Mouse (Mus musculus) frontal cortex, adult (tissue): ENCODE data around the gene Ncor2.
A peak's percentile ranks its signal among the peaks of the same experiment; 100 is the strongest.
"Not testable (repeated sequence)": the region's sequence is repeated elsewhere in the genome, so short reads cannot be mapped to it uniquely, and the experiment has no call there.

Experiments
- ATAC-seq: cut with Nextera tagmentation; 2 replicates; pipeline ENCODE4 v1.9.2; 2017; ENCODE audit warnings: mild to moderate bottlenecking, moderate library complexity, mixed read lengths; ENCODE audit not compliant: low TSS enrichment

Ncor2 gene

DNA sequence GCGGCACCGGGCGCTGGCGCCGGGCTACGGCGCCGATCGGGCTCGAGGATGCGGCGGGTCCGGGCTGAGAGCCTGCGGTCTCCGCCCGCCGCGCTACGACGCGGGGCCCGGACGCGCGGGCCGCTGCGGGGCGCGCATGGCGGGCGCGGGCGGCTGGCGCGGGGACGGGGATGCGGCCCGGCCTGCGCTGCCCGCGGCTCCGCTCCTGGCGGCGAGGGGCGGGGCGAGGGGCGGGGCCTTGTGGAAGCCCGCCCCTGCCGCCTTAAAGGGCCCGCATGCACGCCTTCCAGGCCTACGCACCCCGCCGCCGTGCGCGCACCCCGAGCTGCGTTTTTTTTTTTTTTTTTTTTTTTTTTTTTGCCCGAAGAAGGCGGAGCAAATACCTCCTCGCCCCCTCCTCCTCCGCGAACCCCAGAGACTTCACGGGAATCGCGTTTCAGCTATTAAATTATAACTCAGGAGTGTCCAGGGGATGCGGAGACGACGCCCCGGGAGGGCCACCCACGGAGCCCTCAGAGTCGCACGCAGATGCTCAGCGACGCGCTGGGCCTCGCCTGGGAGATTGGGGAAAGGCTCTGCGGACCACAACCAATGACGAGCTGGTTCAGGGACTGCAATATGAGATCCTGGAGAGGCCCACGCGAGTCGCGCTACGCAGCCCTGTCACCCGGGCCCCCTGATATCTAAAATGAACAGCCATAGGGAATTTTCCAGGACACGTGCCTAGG is at the start of gene Ncor2:
Ncor2 (minus strand) TSS at position 213 of the 728 bp plus-strand sequence.
- peak; percentile 39 for ATAC-seq

DNA sequence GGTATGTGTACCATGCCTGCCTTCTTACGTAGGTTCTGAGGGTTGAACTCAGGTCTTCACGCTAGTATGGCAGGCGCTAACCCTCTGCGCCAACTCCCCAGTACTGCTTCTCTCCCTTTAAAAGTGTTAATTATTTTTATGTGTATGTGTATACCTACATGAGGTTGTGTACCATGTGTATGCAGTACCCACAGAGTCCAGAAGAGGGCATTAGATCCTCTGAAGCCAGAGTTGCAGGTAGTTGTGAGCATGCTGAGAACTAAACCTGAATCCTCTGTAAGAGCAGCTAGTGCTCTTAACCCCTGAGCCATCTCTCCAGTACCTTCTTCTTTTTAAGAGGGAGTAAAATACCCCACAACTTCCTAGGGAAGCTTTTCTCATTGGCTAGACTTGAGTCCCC is 48.7 kb upstream of the Ncor2 start:
- no peak for ATAC-seq

DNA sequence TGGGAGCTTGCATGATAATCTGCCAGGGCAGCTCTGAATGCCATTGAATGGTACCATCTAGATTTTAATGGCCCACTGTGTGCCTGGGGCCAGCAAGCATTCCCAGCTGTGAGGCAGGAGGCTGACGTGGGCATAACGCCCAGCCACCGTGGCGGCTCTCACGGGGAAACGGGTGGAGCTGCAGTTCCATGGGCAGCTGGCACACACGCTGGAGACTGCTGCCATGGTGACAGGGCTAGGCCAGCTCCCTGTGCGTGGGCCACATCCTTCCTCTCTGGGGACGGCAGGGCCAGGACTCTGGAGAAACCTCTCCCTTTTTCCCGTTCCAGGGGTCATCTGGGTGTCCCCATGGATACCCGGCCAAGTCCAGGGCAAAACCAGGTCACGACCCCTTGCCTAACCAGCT is 47.2 kb upstream of the Ncor2 start:
- peak; percentile 72 for ATAC-seq

DNA sequence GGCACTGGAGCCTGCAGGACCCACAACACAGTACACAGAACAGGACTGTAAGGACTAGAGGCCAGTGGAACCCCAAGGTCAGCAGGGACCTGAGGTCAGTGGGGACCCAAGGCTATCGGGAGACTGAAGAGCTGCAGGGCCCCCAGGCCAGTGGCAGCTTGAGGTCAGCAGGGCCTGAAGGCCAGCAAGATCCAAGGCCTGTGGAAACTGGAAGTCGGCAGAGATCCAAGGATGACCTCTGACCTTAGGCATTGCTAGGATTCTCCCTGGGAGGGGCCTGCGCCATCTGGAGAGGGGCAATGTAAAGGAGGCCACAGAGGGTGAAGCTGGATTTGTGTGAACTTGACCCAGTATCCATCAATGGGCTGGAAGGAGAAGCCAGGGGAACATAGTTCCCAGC is 45.9 kb upstream of the Ncor2 start:
- no peak for ATAC-seq

GRCm38 (mm10) chr5:125223961-125224360 is 44.9 kb upstream of the Ncor2 start:
- no peak for ATAC-seq

DNA sequence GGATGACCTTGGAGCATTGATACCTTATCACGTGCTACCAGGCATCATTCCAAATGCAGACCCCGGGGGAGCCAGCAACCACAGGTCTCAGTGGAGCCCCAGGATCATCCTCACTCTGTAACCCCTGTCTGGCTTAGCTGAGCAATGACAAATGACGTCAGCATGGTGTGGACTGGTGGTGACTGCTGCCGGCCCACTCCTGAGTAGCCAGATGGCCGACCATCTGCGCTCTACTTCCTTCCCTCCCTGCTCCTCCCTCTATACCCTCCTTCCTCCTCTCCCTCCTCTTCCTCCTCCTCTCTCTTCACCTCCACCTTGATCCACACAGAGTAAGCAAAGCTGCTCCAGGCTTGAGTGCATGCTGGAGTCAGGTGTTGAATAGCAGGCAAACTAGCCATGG is 43.7 kb upstream of the Ncor2 start:
- no peak for ATAC-seq

DNA sequence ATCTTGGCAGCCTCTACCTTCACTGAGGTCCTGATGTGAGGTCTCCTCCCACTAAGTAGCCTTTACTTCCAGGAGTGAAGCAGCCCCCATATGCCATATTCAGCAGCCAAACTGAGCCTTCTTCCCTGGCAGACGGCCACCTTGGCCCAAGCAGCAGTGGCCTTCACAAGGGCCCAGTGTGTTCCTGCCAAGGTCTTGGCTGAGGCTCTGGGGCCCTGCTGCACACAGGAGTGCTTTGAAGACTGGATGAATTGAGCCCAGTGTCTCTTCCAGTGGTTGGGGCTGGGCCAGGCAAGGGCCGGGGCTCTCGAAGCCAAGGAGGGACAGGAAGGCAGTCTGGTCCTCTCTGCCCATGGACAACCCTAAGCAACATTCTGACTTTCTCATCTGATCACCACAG is 42.8 kb upstream of the Ncor2 start:
- ATAC-seq: peak; percentile 56

GRCm38 (mm10) chr5:125217426-125218170 is 38.6 kb upstream of the Ncor2 start:
- no peak for ATAC-seq

- ATAC-seq: peak; percentile 94
Measured at GRCm38 (mm10) chr5:125215930-125216459, 37.0 kb upstream of the Ncor2 start.

DNA sequence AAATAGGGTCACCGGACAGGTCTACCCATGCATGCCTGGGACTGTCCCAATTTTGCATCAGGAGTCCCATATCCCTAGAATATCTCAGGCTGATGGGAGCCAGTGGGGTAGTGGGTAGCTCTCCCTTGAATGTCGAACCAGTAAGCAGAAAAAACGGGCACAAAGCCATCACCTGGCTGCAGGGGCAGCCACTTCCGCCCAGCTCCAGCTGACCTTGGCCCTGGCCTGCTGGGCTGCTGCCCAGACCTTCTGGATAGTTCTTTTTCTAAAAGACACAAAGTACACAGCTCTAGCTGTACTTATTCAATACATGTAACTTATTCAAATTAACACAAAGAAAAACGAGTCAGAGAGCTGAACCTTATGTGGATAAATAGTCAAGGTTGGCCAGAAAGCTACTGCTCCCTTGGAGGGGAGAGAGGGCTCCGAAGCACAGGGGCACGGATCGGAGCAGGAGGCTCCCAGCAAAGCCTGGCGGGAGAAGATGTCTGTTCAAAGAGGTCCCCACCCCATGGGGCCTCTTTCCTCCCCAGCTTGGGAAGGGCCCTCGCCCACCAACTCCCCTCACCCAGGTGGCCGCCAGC is 36.4 kb upstream of the Ncor2 start:
- ATAC-seq: no peak; the same call in 1 of the 2 replicates

DNA sequence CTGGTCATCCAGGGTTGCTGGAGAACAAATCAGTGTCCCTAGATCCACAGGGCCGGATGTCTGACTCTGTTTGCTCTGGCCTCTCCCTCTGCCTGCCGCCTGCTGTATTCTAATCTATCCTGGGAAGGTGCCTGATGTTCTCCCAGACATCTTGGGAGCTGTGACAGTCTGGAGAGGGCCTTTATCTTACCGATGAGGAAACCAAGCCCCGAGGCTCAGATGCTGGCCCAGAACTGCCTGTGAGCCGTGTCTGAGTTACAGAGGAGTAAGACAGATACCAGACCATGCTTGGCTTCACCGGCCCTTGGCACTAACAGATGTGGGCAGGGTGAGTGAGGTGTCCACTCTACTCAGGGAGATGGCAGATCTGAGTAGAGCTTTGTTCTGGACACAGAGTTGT is 35.0 kb upstream of the Ncor2 start:
- ATAC-seq: no peak

GRCm38 (mm10) chr5:125204910-125205309 is 25.9 kb upstream of the Ncor2 start:
- ATAC-seq: not testable (repeated sequence)

DNA sequence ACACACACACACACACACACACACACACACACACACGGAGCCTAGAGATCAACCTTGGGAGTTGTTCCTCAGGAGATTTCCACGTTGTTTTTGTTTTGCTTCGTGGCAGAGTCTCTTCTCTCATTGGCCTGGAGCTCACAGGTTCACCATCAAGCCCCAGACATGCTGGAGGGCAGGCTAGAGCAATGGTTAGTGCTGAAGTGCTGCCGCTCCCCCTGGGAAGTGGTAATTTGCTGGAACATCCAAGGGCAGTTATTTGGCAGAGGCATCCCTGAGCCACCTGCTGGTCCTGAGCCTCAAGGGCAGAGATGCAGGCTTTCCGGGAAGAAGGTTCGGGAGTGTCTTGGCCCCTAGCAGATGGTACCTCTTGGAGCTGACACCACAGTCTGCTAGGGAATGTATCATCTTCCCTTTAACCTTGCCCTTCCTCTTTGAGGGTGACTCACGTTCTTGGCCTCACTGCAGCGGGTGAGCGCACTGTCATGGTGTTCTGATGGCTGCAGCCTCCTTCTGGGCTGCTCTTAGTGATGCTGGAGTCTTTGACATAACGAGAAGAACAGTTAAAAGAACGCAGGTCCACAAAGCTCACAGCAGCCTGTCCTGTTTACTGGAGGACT is 25.3 kb upstream of the Ncor2 start:
- no peak for ATAC-seq

DNA sequence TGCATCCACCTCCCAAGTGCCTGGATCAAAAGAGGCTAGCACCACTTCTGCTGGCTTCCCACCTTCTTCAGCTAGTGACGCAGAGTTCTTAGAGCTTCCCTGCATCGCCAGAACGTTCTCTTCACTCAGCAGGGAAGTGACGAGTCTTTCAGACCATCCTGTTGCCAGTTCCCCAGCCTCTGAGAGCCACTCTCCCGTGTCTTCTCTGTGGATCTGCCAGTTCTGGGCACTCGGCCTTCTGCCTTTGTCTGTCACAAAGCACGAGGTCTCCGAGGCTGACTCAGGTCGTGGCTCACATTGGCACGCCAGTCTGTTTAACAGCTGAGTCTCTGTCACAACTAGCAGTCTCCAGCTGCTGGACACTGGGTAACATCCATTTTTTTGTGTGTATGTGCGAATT is 24.7 kb upstream of the Ncor2 start:
- peak; percentile 82 for ATAC-seq

DNA sequence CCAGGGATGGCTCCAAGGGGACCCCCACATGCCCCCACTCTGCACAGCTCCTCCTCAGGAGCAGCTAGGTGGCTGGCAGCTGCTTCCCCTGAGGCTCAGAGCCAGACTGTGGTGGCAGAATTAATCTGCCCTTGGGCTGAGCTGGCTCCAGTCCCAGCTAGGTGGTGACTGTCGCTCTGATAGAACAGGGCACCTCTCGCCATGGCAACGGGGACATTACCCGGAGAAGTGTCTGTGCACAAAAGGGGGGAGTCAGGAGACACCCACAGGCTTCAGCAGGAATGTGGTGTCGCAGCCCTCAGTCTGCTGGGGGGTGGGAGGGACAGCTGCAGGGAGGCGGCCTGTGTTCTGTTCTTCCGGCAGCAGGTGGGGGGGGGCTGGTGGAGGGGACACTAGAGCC is 24.1 kb upstream of the Ncor2 start:
- peak; percentile 78 for ATAC-seq

- ATAC-seq: no peak
Measured at GRCm38 (mm10) chr5:125202100-125202499, 23.1 kb upstream of the Ncor2 start.

DNA sequence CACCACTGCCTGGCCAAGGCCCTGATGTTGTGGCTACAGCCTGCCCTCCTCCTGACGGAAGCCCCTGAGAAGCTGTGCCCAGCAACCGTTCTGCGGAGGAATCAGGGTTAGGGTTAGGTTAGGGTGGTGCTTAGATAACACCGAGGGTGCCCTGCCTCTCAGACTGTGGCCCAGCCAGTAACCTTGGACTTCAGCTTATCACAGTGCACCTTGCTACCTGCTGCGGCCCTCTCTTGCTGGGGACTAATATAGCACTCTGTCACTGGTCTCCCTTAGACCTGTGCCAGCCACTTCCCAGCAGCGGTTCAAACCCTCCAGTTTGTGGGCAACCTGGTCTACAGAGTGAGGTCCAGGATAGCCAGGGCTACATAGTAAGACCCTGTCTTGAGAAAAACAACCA is 20.1 kb upstream of the Ncor2 start:
- ATAC-seq: no peak

DNA sequence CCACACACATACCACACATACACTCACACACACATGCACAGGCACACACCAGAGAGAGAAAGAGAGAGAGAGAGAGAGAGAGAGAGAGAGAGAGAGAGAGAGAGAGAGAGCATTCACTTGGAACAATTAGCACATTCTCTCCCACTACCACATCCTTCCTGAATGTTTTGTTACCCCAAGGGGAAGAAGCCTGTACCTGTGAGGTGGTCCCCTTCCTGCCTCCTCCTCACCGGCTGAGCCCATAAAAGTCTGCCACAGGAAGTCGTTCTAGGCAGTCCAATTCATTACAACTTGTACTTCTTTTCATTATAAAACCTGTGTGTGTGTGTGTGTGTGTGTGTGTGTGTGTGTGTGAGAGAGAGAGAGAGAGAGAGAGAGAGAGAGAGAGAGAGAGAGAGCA is 18.3 kb upstream of the Ncor2 start:
- not testable (repeated sequence) for ATAC-seq

DNA sequence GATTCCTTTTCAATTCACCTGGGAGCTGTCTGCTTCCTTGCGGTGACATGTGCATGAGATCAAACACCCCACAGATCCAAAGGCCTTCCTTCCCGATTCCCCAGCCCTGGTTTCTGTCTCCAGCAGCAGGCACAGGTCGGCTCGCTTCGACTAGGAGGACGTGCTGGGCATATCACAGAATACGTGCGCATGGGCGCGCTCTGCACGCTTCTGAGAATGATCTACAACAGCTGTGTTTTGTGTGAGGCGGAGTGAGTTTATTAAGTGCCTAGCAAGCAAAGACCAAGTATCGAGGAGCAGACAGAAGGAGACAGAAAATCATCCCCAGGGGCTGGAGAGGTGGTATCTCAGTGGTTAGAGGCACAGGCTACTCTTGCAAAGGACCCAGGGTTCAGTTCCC is 17.0 kb upstream of the Ncor2 start:
- no peak for ATAC-seq

- ATAC-seq: no peak
Measured at GRCm38 (mm10) chr5:125195142-125195541, 16.1 kb upstream of the Ncor2 start.

DNA sequence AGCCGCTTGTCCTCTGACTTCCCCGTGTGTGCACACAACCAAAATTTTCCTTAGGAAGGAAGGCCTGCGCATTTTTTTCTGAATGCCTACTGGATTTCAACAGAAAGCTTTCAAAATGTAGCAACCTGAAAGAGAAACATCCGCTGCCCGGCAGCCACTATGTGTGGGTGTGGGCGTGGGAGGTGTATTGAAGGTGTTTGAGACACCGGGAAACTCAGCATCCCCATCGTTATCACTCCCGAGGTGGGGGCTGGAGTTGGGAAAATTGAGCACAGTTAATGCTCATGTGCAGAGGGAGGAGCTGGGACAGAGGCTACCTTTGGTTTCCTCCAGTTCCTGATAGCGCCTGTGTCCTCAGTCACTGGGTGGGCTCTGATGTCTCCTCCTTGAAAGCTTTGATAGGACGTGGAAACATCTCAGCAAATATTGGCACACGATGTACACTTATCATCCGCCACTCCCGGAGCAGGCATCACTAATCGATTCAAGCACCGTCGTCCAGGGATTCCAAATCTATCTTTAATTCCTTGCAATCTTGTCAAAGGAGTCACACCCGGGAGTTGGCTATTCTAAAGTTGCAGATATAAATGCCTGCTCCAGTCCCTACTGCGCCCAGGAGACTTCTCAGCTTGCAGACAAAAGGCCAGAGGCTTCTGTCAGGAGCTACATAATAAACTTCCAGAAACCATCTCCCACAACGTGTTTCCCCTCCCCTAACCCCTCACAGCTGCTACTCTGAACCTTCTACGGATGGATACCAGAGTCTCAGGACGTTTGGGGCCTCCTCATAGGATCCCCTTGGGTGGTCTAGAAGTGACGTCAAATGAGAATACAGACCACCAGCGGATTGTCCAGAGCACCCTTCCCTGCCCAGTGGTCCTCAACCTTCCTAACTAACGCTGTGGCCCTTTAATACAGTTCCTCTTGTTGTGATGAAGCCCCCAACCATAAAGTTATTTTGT is 14.7 kb upstream of the Ncor2 start:
- peak; percentile 39; the same call in 1 of the 2 replicates for ATAC-seq
